Mouse (Mus musculus) c-Kit-positive CD71-negative TER-119-negative erythroid progenitor cells, embryonic 14.5 days (primary cell): ENCODE data around the gene Dnah10.

Source experiments
- DNase-seq: peaks from one replicate; pipeline ENCODE4 v3.0.0-alpha.2; 2013; ENCODE audit warnings: low read depth

The Dnah10 gene

GRCm38 (mm10) chr5:124868981-124869380 is 144.1 kb downstream of the Dnah10 start:
- peak; percentile 39 for DNase-seq

DNA sequence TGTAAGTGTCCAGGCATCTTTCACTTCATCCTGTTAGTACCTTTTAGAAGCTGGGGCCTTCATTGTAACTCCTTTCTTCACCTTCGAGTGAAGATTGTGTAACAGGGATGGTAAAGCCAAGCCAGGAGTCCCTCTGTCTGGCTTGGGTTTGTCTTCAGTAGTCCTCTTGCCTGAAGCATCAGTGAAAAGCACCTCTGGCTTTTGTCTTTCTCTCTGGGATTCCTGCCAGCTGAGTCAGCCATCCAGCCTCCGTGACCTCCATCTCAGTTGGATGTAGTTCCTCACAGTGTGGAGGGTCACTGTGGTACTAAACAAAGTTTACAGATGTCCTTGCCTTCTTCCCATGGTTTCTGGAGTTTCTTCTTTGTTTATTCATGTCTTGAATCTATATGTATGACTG is 147.1 kb downstream of the Dnah10 start:
- no peak for DNase-seq

GRCm38 (mm10) chr5:124873096-124873495 is 148.2 kb downstream of the Dnah10 start:
- DNase-seq, result no peak

DNA sequence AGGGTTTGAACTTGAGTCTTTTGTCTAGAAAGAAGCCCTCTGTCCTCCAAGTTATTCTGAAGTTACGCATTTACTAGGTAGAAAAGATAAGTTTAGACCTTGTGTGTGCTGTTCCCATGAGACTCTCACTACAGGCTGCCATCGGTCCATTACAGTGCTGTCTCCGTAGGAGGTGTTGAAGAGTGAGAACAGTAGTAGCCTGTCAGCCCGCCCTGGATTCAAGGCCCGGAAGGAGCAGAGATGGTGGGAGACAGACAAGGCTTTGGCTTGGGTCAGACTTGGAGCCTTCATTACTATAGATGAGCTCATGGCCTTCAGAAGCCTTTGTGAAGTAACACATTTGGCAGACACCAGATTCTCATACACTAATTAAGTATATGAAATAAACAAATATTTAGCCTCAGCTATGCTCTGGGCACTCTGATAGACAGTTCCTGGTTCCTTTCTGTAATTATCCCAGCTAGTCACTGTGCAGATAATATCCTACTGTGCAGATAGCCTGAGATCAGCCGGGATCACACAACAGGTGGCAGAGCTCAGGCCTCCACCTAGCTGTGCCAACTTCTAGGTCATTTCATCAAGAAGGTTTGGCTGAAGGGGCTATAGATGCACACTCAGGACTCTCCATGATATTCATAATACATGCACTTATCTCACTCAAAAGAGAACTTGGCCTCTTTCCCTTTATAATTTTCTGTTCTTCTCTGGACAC is 149.2 kb downstream of the Dnah10 start:
- DNase-seq, result no peak

DNA sequence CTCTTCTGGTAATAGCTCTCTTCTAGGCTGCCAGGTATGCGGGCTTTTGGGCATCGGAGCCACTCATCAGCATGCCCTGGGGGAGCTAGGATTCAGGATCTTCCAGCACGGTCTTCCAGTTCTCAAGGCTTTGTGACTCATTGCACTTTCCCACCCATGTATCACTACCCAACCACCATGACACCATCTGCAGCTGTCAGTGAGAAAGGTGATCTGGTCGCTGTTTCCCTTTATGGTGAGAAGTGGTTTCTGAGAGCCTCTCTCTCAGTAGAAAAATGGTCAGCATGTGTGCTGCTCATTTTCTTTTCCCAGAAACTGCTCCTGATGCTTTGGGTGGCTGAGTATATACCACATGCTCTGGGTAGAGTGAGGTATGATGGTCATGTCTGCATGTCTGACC is 154.4 kb downstream of the Dnah10 start:
- no peak for DNase-seq

- DNase-seq, result no peak
Observed at GRCm38 (mm10) chr5:124879801-124880200, 154.9 kb downstream of the Dnah10 start.

GRCm38 (mm10) chr5:124883877-124884276 is 159.0 kb downstream of the Dnah10 start:
- no peak for DNase-seq
